Mouse (Mus musculus) spleen, postnatal 4 days (tissue): Measurements from ENCODE around the gene Higd1c.
A peak's percentile ranks its signal among the peaks of the same experiment; 100 is the strongest.
"Not testable (repeated sequence)": the region's sequence is repeated elsewhere in the genome, so short reads cannot be mapped to it uniquely, and the experiment has no call there.

Experiments
- DNase-seq, 2 experiments: peaks; one replicate each; pipeline ENCODE4 v3.0.0; 2022; ENCODE audit warnings: low spot score in 2 of 2

Higd1c gene

DNA sequence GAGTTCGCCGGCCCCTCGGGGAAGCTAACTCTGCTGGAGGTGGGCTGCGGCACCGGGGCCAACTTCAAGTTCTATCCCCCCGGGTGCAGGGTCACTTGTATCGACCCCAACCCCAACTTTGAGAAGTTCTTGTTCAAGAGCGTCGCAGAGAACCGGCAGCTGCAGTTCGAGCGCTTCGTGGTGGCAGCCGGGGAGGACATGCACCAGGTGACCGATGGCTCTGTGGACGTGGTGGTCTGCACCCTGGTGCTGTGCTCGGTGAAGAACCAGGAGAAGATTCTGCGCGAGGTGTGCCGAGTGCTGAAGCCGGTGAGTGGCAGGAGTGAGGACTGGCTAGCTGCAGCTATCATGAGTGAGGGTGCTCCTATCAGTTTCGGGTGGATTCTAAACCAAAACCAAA lies 10.9 kb upstream of the Higd1c start:
- DNase-seq: not testable (repeated sequence)

- no peak for DNase-seq
Measured at GRCm38 (mm10) chr15:100355876-100356275, 8.5 kb upstream of the Higd1c start.

DNA sequence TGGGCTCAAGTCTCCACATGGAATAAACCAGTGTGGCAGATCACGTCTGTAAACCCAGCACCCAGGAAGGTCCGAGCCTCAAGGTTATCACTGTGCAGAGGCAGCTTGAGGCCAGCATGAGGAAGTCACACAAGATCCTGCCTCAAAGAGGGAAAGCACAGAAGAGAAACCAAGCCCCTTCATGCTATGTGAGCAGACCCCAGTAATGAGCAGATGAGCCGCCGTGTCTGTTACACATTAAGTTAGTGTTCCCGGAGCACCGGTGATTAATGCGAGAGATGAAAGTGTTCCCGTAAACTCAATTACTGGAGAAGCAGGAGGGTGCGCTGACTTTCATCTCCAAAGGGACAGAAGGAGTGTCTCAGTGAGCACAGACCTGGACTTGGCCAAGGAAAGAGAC lies 1.6 kb downstream of the Higd1c start:
- DNase-seq: not testable (repeated sequence)

DNA sequence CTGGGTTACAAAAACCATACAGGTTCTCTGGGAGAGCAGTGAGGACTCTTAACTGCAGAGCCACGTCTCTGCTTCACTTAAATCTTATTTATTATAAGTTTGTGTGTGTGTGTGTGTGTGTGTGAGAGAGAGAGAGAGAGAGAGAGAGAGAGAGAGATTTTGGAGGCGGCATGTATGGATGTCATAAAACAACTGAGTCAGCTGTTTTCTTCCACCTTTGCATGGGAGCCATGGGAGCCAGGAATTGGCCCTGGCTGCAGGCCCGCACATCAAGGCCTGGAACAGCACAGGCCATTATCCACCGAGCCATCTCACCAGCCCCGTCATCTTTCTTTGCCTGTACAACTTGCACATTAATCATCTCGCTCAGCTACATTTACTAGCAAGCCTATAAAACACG lies 2.8 kb downstream of the Higd1c start:
- DNase-seq: no peak

DNA sequence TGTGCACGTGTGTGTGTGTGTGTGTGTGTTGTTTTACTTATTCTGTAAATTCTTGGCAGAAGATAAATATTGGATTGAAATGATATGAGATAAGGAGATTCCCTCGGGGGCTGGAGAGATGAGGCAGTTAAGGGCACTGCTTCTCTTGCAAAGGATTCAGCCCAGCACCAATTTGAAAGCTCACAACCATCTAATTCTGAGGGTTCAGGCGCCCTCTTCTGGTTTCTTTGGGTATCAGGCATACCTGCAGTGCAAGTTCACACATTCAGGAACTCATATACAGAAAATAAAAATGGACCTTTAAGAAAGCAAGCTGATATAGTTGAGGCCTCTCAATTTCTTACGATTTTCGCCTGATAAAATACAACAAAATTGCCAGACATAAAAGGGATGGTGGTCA lies 10.7 kb downstream of the Higd1c start:
- peak; percentile 60 to 73 for DNase-seq

DNA sequence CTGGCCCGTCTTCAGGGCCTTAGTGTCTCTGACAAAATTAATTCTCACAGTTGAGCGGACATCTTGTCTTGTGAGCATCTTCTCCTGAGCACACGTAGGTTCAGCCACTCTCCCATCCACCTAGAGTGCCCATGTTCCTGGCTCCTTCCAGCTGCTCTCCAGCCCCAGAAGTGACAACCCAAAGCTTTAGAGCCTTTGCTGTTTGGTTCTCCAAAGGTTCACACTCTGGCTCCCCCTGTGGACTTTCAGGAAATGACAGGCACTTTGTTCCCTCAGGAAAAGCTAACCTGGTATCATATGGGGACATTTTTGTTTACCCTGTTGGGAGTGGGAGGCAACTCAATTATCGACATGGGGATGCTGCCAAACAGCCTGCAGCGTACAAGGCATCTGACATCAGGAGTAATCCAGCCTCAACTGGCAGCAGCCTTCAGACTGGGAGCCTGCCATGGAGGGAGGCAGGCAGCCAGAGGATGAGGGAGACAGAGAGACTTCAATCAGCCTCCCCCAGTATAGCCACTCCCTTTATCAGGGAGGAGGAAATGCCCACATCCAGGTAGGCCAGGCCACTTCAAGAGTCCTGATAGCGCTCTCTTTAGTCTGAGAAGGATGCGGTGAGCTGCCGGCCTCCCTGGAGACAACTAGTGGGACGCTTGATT lies 13.6 kb downstream of the Higd1c start:
- DNase-seq: peak in 1 of 2 experiments; percentile 49

GRCm38 (mm10) chr15:100379658-100380057 lies 15.3 kb downstream of the Higd1c start:
- no peak for DNase-seq

DNA sequence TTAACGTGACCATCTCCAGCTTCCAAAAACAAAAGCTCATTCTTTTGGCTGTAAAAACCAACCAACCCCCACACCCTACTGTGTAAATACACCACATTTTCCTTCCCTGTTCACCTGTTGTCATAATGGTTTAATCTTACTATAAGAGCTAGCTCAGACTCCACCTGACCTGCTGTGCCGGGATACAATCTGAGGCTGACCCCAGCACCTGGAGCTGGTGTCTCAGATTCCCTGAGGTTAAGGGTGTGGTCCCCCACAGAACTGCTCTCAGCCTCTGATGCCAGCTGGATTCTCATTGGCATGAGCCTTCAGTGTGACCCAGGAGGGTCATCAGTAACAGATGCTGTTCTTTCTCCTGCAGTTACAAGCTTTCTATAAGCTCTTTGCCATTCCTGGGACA lies 15.8 kb downstream of the Higd1c start:
- peak in 1 of 2 experiments; percentile 52 for DNase-seq

GRCm38 (mm10) chr15:100385705-100386104 lies 21.4 kb downstream of the Higd1c start:
- DNase-seq: no peak

- no peak for DNase-seq
Measured at GRCm38 (mm10) chr15:100387544-100388223, 23.3 kb downstream of the Higd1c start.

DNA sequence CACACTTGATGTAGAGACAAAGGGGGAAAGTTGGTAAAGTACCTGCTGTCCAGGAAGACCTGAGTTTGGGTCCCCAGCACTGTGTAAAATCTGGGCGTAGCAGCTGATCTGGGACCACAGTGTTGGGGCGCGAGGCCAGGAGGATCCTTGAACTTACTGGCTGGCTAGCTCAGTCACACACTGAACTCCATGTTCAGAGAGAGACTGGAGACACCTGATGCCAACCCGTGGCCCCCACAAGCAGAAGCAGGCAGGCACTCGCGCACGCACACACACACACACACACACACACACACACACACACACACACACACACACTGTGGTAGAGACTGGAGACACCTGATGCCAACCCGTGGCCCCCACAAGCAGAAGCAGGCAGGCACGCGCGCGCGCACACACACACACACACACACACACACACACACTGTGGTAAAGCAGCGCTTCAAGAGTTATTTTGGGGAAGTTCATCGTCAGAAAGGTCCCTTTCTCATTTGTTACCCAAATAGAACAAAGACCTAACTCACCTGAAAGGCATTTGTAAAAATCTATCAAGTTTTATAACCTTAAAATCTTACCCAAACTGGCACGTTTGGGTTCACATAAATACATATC lies 24.0 kb downstream of the Higd1c start:
- no peak for DNase-seq

GRCm38 (mm10) chr15:100388886-100389285 lies 24.5 kb downstream of the Higd1c start:
- DNase-seq: no peak

- DNase-seq: no peak
Measured at GRCm38 (mm10) chr15:100391066-100391465, 26.7 kb downstream of the Higd1c start.

- no peak for DNase-seq
Measured at GRCm38 (mm10) chr15:100391599-100391998, 27.3 kb downstream of the Higd1c start.

- no peak for DNase-seq
Measured at GRCm38 (mm10) chr15:100393016-100393415, 28.7 kb downstream of the Higd1c start.

DNA sequence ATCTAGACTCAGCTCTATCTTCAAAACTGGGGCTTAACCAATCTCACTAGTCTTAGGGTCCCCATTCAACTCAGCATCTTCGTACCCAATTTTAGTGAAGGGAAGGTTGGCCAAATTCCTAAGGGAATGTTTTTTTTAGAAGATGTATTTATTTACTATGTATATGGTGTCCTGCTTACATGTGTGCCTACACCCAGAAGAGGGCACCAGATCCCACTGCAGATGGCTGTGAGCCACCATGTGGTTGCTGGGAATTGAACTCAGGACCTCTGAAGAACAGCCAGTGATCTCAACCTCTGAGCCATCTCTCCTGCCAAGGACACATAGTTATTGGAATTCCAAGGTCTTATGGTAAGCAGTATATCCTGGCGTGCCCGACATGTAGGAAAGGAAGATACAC lies 31.2 kb downstream of the Higd1c start:
- no peak for DNase-seq

- no peak for DNase-seq
Measured at GRCm38 (mm10) chr15:100400592-100401250, 36.4 kb downstream of the Higd1c start.

DNA sequence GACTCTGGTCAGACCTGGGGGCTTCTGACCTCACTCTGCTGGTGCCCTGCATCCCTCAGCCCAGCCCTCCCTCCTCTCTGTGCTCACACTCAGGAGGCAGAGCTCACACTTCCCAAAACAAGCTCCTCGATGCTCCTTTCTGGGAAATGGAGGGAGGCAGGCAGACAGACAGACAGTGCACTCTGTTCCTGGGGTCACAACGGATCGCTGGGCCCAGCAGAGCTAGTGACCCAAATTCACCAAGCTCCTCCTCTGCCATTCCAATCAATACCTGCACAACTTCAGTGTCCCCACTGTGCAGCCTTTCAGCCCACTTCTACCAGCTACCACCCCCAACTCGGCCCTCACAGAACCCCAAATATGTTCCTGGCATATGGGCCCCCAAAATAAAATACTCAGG lies 37.5 kb downstream of the Higd1c start:
- no peak for DNase-seq

GRCm38 (mm10) chr15:100402347-100402746 lies 38.0 kb downstream of the Higd1c start:
- no peak for DNase-seq

GRCm38 (mm10) chr15:100402798-100403197 lies 38.5 kb downstream of the Higd1c start:
- no peak for DNase-seq

GRCm38 (mm10) chr15:100403318-100404000 lies 39.1 kb downstream of the Higd1c start:
- no peak for DNase-seq

DNA sequence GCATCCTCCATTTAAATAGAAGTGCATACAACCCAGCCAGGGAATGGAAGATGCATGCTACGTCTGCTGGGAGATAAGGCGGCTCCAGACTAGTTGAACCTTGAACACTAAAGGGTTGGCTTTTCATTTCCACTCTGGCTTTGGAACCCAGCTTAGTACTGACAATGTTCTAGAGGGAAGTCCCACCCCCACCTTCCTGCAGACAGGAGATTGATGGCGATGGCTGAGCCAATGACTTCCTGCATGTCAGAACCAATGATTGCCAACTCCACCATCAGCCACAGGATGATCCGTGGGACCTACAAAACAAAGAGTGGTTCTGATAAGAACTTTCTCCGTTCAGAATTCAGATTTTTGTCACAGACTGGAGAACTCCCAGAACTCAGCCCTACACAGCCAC lies 41.7 kb downstream of the Higd1c start:
- DNase-seq: no peak
